Mouse (Mus musculus) cerebellum, postnatal 4 days (tissue): ENCODE measurements around the gene Cabin1.

Experiments
- DNase-seq, 2 experiments: peaks; one replicate each; pipeline ENCODE4 v3.0.0; 2022; ENCODE audit warnings: low spot score in 2 of 2, mixed read lengths in 1 of 2

Gene Cabin1

GRCm38 (mm10) chr10:75763682-75764518, at the start of gene Cabin1:
Gene Cabin1 (minus strand): TSS chr10:75764341.
- peak; percentile 97 to 98 for DNase-seq

GRCm38 (mm10) chr10:75804217-75804616, 40.1 kb upstream of the Cabin1 start:
- DNase-seq, result no peak

- DNase-seq, result peak; percentile 17 to 18
Observed at GRCm38 (mm10) chr10:75798176-75798696, 34.1 kb upstream of the Cabin1 start, which contains the start of gene Gstt1. Gene Gstt1 (minus strand): TSS chr10:75798584.

- peak in 1 of 2 experiments; percentile 27 for DNase-seq
Observed at GRCm38 (mm10) chr10:75797619-75798175, 33.6 kb upstream of the Cabin1 start.

- no peak for DNase-seq
Observed at GRCm38 (mm10) chr10:75796731-75797516, 32.8 kb upstream of the Cabin1 start.

DNA sequence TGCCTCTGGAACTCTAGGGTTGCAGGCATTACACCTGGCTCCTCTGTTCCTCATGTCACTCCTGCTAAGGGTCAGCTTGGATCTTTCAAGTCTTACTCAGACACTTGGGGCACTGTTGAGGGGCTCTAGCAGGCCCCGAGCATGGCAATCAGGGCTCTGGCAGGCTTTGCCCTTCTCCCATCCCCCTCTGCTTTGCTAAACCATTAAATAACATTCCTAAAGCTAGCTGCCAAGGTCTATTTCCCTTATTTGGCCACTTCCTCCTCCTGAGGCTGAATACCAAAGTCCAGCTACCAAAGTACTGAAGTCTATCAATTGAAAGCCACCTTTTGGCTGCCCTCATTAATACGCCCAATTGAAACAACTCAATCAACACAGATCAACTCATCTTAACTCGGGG, 30.7 kb upstream of the Cabin1 start:
- no peak for DNase-seq

DNA sequence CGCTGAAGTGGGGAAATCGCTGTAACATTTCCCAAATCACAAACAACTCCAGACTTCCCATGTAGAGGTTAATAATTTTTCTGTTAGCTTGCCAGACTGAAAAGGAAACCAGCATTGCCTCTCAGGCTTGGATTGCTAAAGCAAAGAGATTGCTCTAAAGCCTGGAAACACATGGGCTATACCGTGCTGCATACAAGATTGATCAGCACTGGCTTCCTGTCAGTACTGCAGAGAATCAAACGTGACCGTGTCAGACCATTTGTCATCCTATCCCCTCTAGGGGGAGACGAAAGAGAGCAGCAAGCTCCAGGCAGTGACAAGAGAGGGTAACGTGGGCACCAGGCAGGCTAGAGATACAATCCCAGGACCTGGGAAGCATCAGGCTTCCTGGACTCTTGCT, 26.6 kb upstream of the Cabin1 start:
- DNase-seq, result no peak

- no peak for DNase-seq
Observed at GRCm38 (mm10) chr10:75789841-75790240, 25.7 kb upstream of the Cabin1 start.

- no peak for DNase-seq
Observed at GRCm38 (mm10) chr10:75789081-75789735, 25.1 kb upstream of the Cabin1 start.

DNA sequence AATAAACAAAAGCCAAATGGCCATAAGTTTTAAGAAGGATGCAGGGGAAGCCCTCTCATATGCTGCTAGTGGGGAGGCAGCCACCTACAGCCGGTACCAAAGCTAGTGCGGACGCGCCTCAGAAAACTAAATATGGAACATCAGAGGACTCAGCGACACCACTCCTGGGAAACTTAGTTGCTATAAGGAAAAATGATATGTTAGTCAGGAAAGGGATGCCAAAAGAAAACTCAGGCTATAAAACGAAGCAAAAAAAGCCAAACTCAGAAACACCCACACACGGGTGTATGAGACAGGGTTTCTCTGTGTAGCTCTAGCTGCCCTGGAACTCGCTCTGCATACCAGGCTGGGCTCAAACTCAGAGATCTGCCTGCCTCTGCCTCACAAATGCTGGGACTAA, 24.1 kb upstream of the Cabin1 start:
- DNase-seq, result no peak

- no peak for DNase-seq
Observed at GRCm38 (mm10) chr10:75785442-75785841, 21.3 kb upstream of the Cabin1 start.

GRCm38 (mm10) chr10:75780769-75781578, 16.8 kb upstream of the Cabin1 start, which contains the start of the genes Gm20441 and Gstt3:
Gene Gm20441 (minus strand): TSS chr10:75780954.
Gene Gstt3 (minus strand): TSS chr10:75781414.
- peak in 1 of 2 experiments; percentile 18 for DNase-seq

DNA sequence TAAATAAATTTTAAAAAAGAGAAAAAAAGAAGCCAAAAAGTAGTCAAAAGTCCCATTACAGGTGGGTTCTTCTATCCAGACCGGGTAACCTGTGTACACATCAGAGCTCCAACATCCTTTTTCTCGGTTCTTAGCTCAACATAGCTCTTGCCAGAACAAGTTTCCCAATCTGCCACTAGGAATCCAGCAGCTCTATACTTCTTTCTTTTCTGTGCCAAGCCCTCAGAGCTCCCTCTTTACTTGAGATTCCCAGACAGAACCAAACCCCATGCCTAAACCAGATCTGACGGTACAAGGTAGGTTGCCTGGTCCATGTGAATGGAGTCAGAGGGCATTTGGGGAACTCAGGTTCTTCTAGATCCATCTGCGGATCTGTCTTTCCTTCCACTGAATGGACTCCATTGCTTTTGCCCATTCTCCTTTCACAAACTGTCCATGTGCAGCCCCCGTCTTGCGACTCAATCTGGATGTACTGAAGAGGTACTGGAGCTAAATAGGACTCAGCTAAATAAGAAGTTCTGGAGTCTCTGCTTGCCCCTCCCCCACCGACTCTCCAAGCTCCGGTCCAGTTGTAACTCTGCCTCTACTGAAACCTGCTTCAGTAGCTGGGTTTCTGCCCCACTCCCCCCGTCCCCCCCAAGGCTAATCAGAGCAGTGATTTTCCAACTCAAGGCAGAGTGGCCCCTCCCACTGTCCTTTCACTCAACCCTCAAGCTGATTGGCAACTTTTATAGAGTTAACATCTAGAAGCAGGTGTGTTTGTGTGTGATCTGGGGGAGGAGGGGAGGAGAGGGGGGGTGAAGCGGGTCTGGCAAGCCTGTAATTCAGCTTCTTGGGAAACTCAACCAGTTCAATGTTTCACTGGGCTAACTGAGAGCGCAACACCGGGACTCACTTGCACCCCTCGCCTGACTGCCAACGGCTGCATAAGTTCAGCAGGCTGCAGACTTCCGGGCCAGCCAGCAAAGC, 15.3 kb upstream of the Cabin1 start:
- DNase-seq, result peak in 1 of 2 experiments; percentile 16

- no peak for DNase-seq
Observed at GRCm38 (mm10) chr10:75777885-75778284, 13.7 kb upstream of the Cabin1 start.

DNA sequence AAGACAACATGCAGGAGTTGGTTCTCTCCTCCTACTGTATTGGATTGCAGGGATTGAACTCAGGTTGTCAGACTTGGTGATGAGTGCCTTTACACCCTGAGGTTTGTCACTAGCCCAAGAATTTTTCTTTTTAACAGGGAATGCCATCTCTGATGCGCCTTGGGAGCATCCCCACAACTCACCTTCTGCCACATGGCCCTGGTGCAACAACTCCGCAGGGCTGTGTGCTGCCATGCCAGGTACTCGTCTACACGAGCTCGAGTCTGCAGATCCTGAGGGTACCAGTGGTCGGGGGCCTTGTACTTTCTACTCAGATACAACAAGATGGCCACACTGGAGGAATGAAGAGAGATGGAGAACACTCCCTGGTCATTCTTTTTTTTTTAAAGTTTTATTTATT, 12.4 kb upstream of the Cabin1 start:
- no peak for DNase-seq

- no peak for DNase-seq
Observed at GRCm38 (mm10) chr10:75774587-75774986, 10.4 kb upstream of the Cabin1 start.

GRCm38 (mm10) chr10:75774102-75774501, 10.0 kb upstream of the Cabin1 start:
- no peak for DNase-seq

DNA sequence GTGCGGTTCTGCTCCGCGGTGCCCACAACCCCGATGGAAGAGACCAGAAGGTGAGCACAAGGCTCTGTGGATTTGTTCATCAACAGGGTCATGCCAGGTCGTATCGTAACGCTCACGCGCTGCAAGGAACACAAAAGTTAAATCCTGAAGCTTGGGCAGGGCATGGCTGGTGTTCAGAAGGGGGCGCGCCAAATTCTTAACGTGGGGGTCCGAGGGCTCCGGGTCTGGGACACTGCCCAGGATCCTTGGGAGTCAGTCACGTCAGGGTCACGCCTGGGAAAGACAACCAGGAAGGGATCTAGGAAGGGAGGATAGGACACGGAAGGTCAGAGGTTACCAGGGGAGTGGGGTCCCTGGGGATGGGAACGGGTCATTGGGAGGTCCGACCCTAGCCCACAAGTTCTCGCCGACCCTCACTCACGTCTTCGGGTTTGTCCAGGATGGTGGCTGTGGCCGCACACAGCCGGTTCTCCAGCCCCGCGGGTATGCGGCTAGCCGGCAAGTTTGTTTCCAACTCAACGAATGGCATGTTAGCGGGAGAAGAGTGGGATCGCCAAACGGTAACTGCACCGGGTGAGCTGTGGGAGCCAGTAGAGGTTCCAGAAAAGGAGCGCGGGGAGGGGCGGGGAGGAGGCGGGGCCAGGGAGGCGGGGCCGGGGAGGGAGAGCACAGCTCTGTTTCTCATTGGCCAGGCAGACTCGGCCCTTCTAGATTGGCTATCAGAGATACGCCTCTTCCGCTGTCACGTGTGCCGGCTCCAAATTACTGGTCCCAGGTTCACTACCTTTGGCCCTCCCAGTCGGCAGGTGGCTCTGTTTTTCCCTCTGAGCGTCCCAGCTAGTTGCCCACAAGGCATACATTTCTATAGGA, 8.9 kb upstream of the Cabin1 start, which contains the start of gene Ddt:
Gene Ddt (minus strand): TSS at position 620 of the 870 bp plus-strand sequence.
- DNase-seq, result peak; percentile 56 to 78
